Mouse (Mus musculus) forebrain, embryonic 13.5 days (tissue): ENCODE measurements around the gene Gm3415. TPM values are rescaled to one million over a fixed set of nuclear protein-coding genes. Genes with fewer than 3 reads are reported as not detected.

Experiments
- ATAC-seq: fragments of 200-750 bp; cut with Nextera tagmentation; 2 replicates; pipeline ENCODE4 v1.8.0; 2017
- H3K27ac ChIP-seq: fragments of 300-500 bp; sonication (generic); 2 replicates; pipeline ENCODE4 v1.5.1; 2015; ENCODE audit warnings: inconsistent platforms, mild to moderate bottlenecking, moderate library complexity
- H3K27me3 ChIP-seq: fragments of 300-500 bp; sonication (generic); 2 replicates; pipeline ENCODE4 v1.6.1; 2015; ENCODE audit warnings: mild to moderate bottlenecking, inconsistent platforms
- H3K36me3 ChIP-seq: fragments of 300-500 bp; sonication (generic); 2 replicates; pipeline ENCODE4 v1.6.1; 2015; ENCODE audit warnings: mild to moderate bottlenecking, inconsistent platforms; ENCODE audit not compliant: poor library complexity, severe bottlenecking
- H3K4me1 ChIP-seq: fragments of 300-500 bp; sonication (generic); 2 replicates; pipeline ENCODE4 v1.6.1; 2015; ENCODE audit warnings: inconsistent platforms
- H3K4me2 ChIP-seq: fragments of 300-500 bp; sonication (generic); 2 replicates; pipeline ENCODE4 v1.6.1; 2015; ENCODE audit warnings: inconsistent platforms, mild to moderate bottlenecking, moderate library complexity
- H3K4me3 ChIP-seq: fragments of 300-500 bp; sonication (generic); 2 replicates; pipeline ENCODE4 v1.5.1; 2015; ENCODE audit warnings: mild to moderate bottlenecking, inconsistent platforms
- H3K9ac ChIP-seq: fragments of 300-500 bp; sonication (generic); 2 replicates; pipeline ENCODE4 v1.6.1; 2015; ENCODE audit warnings: mild to moderate bottlenecking, inconsistent platforms
- H3K9me3 ChIP-seq: fragments of 300-500 bp; sonication (generic); replicated peaks from 2 replicates; pipeline ENCODE4 v1.6.1; 2016; ENCODE audit warnings: inconsistent platforms
- whole genome bisulfite sequencing: fragments of 180-500 bp; shearing (Covaris S2); methylation state at CpG from one replicate; pipeline ENCODE4 v1.1.7; 2015; 5-methylcytosine and 5-hydroxymethylcytosine counted together
- polyA plus RNA-seq: library from polyadenylated mRNA; unstranded; fragments of >200 nt; fragmentation: Nextera tagmentation; extraction: Ambion mirVana; gene quantifications from 2 replicates; pipeline ENCODE4 v1.2.1, GENCODE M21; 2015

Gm3415 gene
- polyA plus RNA-seq, 1 experiment from 2014 or later = not detected

DNA sequence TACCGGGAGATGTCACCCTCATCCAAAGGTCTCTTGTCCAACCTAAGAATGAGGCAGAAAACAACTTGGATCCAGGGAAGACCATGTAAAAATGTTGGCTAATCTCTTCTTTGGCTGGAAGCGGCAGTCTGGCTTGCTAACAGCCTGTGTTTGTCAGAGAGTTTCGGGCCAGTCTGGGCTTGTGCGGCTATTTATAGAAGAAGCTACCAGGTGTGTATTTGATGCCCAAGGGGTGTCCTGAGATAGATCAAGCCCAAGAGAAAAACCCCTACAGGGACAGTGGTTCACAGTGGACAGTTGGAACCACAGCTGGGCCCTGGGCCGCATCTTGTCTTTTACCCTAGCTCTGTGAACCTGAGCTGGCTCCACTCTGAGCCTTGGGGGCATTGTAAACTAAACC is 51.0 kb downstream of the Gm3415 start:
- Histone ChIP-seq H3K4me2 (no peak overlapping the region), H3K9ac (no peak overlapping the region), H3K36me3 (no peaks in the 10 kb centered on the region), H3K4me1 (no peaks in the 10 kb centered on the region), H3K4me3 (no peak overlapping the region), H3K27ac (no peak overlapping the region), H3K9me3 (no peaks in the 10 kb centered on the region), H3K27me3 (no peaks in the 10 kb centered on the region)
- no peak for ATAC-seq
- 94% methylated on average over 5 of the region's 5 CpGs for WGBS

- H3K27me3 ChIP-seq = no peaks in the 10 kb centered on the region
- ATAC-seq = no peak
- H3K4me3 ChIP-seq = no peak overlapping the region
- H3K27ac ChIP-seq = no peak overlapping the region
- H3K36me3 ChIP-seq = no peaks in the 10 kb centered on the region
- H3K4me2 ChIP-seq = no peak overlapping the region
- no peak overlapping the region for H3K9ac ChIP-seq
- no peaks in the 10 kb centered on the region for H3K4me1 ChIP-seq
- H3K9me3 ChIP-seq = no peaks in the 10 kb centered on the region
- 84% methylated on average over 5 of the region's 5 CpGs for WGBS
Measured at GRCm38 (mm10) chr5:146607816-146608215, 51.9 kb downstream of the Gm3415 start.

Other genes starting within 250 kb of the Gm3415 start
- 7.3 and 8.9 TPM in 2 replicates for gene Wasf3, start 171.2 kb upstream of the Gm3415 start, polyA plus RNA-seq
- gene Gm6408, start 74.2 kb upstream of the Gm3415 start, polyA plus RNA-seq = not detected in 2 replicates
- gene Gm6370, start 64.8 kb upstream of the Gm3415 start, polyA plus RNA-seq = not detected in 2 replicates
- gene 4930449I24Rik, start 53.7 kb upstream of the Gm3415 start, polyA plus RNA-seq = not detected in 2 replicates
- gene Gm3402, start 42.0 kb upstream of the Gm3415 start, polyA plus RNA-seq = not detected in 2 replicates
- gene Gm3404, start 30.3 kb upstream of the Gm3415 start, polyA plus RNA-seq = not detected in 2 replicates
- not detected in 2 replicates for gene Gm3409, start 18.5 kb upstream of the Gm3415 start, polyA plus RNA-seq
- 6.0 and 6.7 TPM in 2 replicates for gene Gpr12, start 29.1 kb downstream of the Gm3415 start, polyA plus RNA-seq
- gene Usp12, start 238.9 kb downstream of the Gm3415 start, polyA plus RNA-seq = 11.0 and 13.5 TPM in 2 replicates